Mouse (Mus musculus) stomach, embryonic 15.5 days (tissue): ENCODE measurements around the gene Galntl6. TPM values are rescaled to one million over a fixed set of nuclear protein-coding genes. Genes with fewer than 3 reads are reported as not detected.

Source experiments
- ATAC-seq: fragments of 200-750 bp; cut with Nextera tagmentation; 2 replicates; pipeline ENCODE4 v1.8.0; 2017; ENCODE audit warnings: low read depth, moderate number of reproducible peaks, moderate TSS enrichment; ENCODE audit not compliant: insufficient read depth, low FRiP score
- H3K27ac ChIP-seq: fragments of 300-500 bp; sonication (generic); 2 replicates; pipeline ENCODE4 v1.5.1; 2015; ENCODE audit warnings: mild to moderate bottlenecking, inconsistent platforms
- H3K27me3 ChIP-seq: fragments of 300-500 bp; sonication (generic); replicated peaks from 2 replicates; pipeline ENCODE4 v1.6.1; 2015; ENCODE audit warnings: inconsistent platforms
- H3K36me3 ChIP-seq: fragments of 300-500 bp; sonication (generic); 2 replicates; pipeline ENCODE4 v1.6.1; 2015; ENCODE audit warnings: inconsistent platforms
- H3K4me1 ChIP-seq: fragments of 300-500 bp; sonication (generic); 2 replicates; pipeline ENCODE4 v1.6.1; 2015; ENCODE audit warnings: inconsistent platforms
- H3K4me2 ChIP-seq: fragments of 300-500 bp; sonication (generic); 2 replicates; pipeline ENCODE4 v1.6.1; 2015; ENCODE audit warnings: mild to moderate bottlenecking, inconsistent platforms
- H3K4me3 ChIP-seq: fragments of 300-500 bp; sonication (generic); replicated peaks from 2 replicates; pipeline ENCODE4 v1.5.1; 2015; ENCODE audit warnings: inconsistent platforms
- H3K9ac ChIP-seq: fragments of 300-500 bp; sonication (generic); 2 replicates; pipeline ENCODE4 v1.6.1; 2015; ENCODE audit warnings: inconsistent platforms
- H3K9me3 ChIP-seq: fragments of 300-500 bp; sonication (generic); 2 replicates; pipeline ENCODE4 v1.6.1; 2016; ENCODE audit warnings: inconsistent platforms
- WGBS: fragments of 180-500 bp; shearing (Covaris S2); methylation state at CpG from one replicate; pipeline ENCODE4 v1.1.7; 2015; 5-methylcytosine and 5-hydroxymethylcytosine counted together
- polyA plus RNA-seq: library from polyadenylated mRNA; unstranded; fragments of >200 nt; fragmentation: Nextera tagmentation; extraction: Ambion mirVana; gene quantifications from 2 replicates; pipeline ENCODE4 v1.2.1, GENCODE M21; 2015

Galntl6 gene
- polyA plus RNA-seq, 1 experiment from 2014 or later = 1.7 TPM

- Histone ChIP-seq H3K4me3 (no peak overlapping the region), H3K9me3 (no peaks in the 10 kb centered on the region), H3K36me3 (no peaks in the 10 kb centered on the region), H3K9ac (no peak overlapping the region), H3K27ac (no peak overlapping the region), H3K4me2 (no peak overlapping the region), H3K27me3 (no peaks in the 10 kb centered on the region), H3K4me1 (no peaks in the 10 kb centered on the region)
- WGBS = 65% methylated on average over 4 of the region's 4 CpGs
- ATAC-seq = no peak
These were observed 1022.3 kb downstream of the Galntl6 start for GRCm38 (mm10) chr8:57890159-57890558.

GRCm38 (mm10) chr8:57888831-57889230 lies 1023.6 kb downstream of the Galntl6 start:
- H3K4me1 ChIP-seq = no peaks in the 10 kb centered on the region
- no peak for ATAC-seq
- H3K27me3 ChIP-seq = no peaks in the 10 kb centered on the region

GRCm38 (mm10) chr8:57879452-57879851 lies 1033.0 kb downstream of the Galntl6 start:
- Histone ChIP-seq H3K4me3 (no peak overlapping the region), H3K9ac (no peak overlapping the region), H3K4me2 (no peak overlapping the region), H3K36me3 (no peaks in the 10 kb centered on the region), H3K9me3 (no peaks in the 10 kb centered on the region), H3K4me1 (no peaks in the 10 kb centered on the region), H3K27me3 (no peaks in the 10 kb centered on the region), H3K27ac (no peak overlapping the region)
- 70% methylated on average over 11 of the region's 11 CpGs for WGBS
- no peak for ATAC-seq

More at GRCm38 (mm10) chr8:57888831-57889230, 1023.6 kb downstream of the Galntl6 start:
- Histone ChIP-seq H3K9ac (no peak overlapping the region), H3K9me3 (no peaks in the 10 kb centered on the region), H3K36me3 (no peaks in the 10 kb centered on the region), H3K4me2 (no peak overlapping the region), H3K4me3 (no peak overlapping the region), H3K27ac (no peak overlapping the region)

GRCm38 (mm10) chr8:57849074-57849473 lies 1063.4 kb downstream of the Galntl6 start:
- H3K9me3 ChIP-seq = no peaks in the 10 kb centered on the region
- no peak overlapping the region for H3K4me2 ChIP-seq
- H3K4me3 ChIP-seq = no peak overlapping the region
- no peaks in the 10 kb centered on the region for H3K36me3 ChIP-seq
- H3K4me1 ChIP-seq = no peaks in the 10 kb centered on the region
- H3K9ac ChIP-seq = no peak overlapping the region
- H3K27me3 ChIP-seq = no peaks in the 10 kb centered on the region
- no peak for ATAC-seq
- H3K27ac ChIP-seq = no peak overlapping the region

- Histone ChIP-seq H3K9me3 (no peaks in the 10 kb centered on the region), H3K27ac (no peak overlapping the region), H3K4me1 (no peaks in the 10 kb centered on the region), H3K4me3 (no peak overlapping the region), H3K4me2 (no peak overlapping the region), H3K27me3 (no peaks in the 10 kb centered on the region), H3K36me3 (no peaks in the 10 kb centered on the region), H3K9ac (no peak overlapping the region)
- 76% methylated on average over 5 of the region's 5 CpGs for whole genome bisulfite sequencing
- ATAC-seq = no peak
These were observed 1069.0 kb downstream of the Galntl6 start for GRCm38 (mm10) chr8:57843461-57843860.

GRCm38 (mm10) chr8:57842462-57843391 lies 1069.7 kb downstream of the Galntl6 start:
- no peak for ATAC-seq
- no peak overlapping the region for H3K4me2 ChIP-seq

GRCm38 (mm10) chr8:57841446-57841845 lies 1071.0 kb downstream of the Galntl6 start:
- Histone ChIP-seq H3K9ac (no peak overlapping the region), H3K4me3 (no peak overlapping the region), H3K27ac (no peak overlapping the region), H3K36me3 (no peaks in the 10 kb centered on the region), H3K4me1 (no peaks in the 10 kb centered on the region), H3K9me3 (no peaks in the 10 kb centered on the region), H3K27me3 (no peaks in the 10 kb centered on the region), H3K4me2 (no peak overlapping the region)
- WGBS = 64% methylated on average over 4 of the region's 4 CpGs
- ATAC-seq = no peak

More at GRCm38 (mm10) chr8:57842462-57843391, 1069.7 kb downstream of the Galntl6 start:
- Histone ChIP-seq H3K9ac (no peak overlapping the region), H3K27ac (no peak overlapping the region), H3K36me3 (no peaks in the 10 kb centered on the region), H3K9me3 (no peaks in the 10 kb centered on the region), H3K27me3 (no peaks in the 10 kb centered on the region), H3K4me1 (no peaks in the 10 kb centered on the region), H3K4me3 (no peak overlapping the region)
- WGBS = 51% methylated on average over 13 of the region's 13 CpGs

- no peak for ATAC-seq
- WGBS = 51% methylated on average over 8 of the region's 8 CpGs
- no peaks in the 10 kb centered on the region for H3K36me3 ChIP-seq
These were observed 1075.1 kb downstream of the Galntl6 start for GRCm38 (mm10) chr8:57837384-57837783.

GRCm38 (mm10) chr8:57836981-57837380 lies 1075.5 kb downstream of the Galntl6 start:
- Histone ChIP-seq H3K27ac (no peak overlapping the region), H3K27me3 (no peaks in the 10 kb centered on the region), H3K4me3 (no peak overlapping the region), H3K4me1 (no peaks in the 10 kb centered on the region), H3K4me2 (no peak overlapping the region), H3K36me3 (no peaks in the 10 kb centered on the region), H3K9me3 (no peaks in the 10 kb centered on the region), H3K9ac (no peak overlapping the region)
- no peak for ATAC-seq
- 57% methylated on average over 11 of the region's 11 CpGs for WGBS

More at GRCm38 (mm10) chr8:57837384-57837783, 1075.1 kb downstream of the Galntl6 start:
- no peak overlapping the region for H3K4me2 ChIP-seq
- H3K9ac ChIP-seq = no peak overlapping the region
- no peaks in the 10 kb centered on the region for H3K9me3 ChIP-seq
- no peaks in the 10 kb centered on the region for H3K27me3 ChIP-seq
- no peaks in the 10 kb centered on the region for H3K4me1 ChIP-seq
- H3K27ac ChIP-seq = no peak overlapping the region
- H3K4me3 ChIP-seq = no peak overlapping the region

- Histone ChIP-seq H3K27me3 (no peaks in the 10 kb centered on the region), H3K4me3 (no peak overlapping the region), H3K9me3 (no peaks in the 10 kb centered on the region), H3K4me1 (no peaks in the 10 kb centered on the region), H3K4me2 (no peak overlapping the region), H3K9ac (no peak overlapping the region), H3K27ac (no peak overlapping the region), H3K36me3 (no peaks in the 10 kb centered on the region)
- ATAC-seq = no peak
- WGBS = 89% methylated on average over 15 of the region's 15 CpGs
These were observed 1076.1 kb downstream of the Galntl6 start for GRCm38 (mm10) chr8:57836201-57836883.

GRCm38 (mm10) chr8:57823151-57823550 lies 1089.3 kb downstream of the Galntl6 start:
- H3K9ac ChIP-seq = no peak overlapping the region
- H3K36me3 ChIP-seq = no peaks in the 10 kb centered on the region
- H3K27me3 ChIP-seq = no peaks in the 10 kb centered on the region
- H3K4me3 ChIP-seq = no peak overlapping the region
- H3K27ac ChIP-seq = no peak overlapping the region
- H3K4me2 ChIP-seq = no peak overlapping the region
- no peak for ATAC-seq
- WGBS = 42% methylated on average over 7 of the region's 7 CpGs
- no peaks in the 10 kb centered on the region for H3K9me3 ChIP-seq
- no peaks in the 10 kb centered on the region for H3K4me1 ChIP-seq

GRCm38 (mm10) chr8:57816034-57816433 lies 1096.4 kb downstream of the Galntl6 start:
- WGBS = 56% methylated on average over 7 of the region's 7 CpGs
- ATAC-seq = no peak
- Histone ChIP-seq H3K36me3 (no peaks in the 10 kb centered on the region), H3K9ac (no peak overlapping the region), H3K4me1 (no peaks in the 10 kb centered on the region), H3K9me3 (no peaks in the 10 kb centered on the region), H3K4me2 (no peak overlapping the region), H3K27me3 (no peaks in the 10 kb centered on the region), H3K4me3 (no peak overlapping the region), H3K27ac (no peak overlapping the region)
